Mouse (Mus musculus): Measurements from ENCODE around the gene Sox30. TPM values are rescaled to one million over a fixed set of nuclear protein-coding genes. Genes with fewer than 3 reads are reported as not detected.
"Not testable (repeated sequence)": the region's sequence is repeated elsewhere in the genome, so short reads cannot be mapped to it uniquely, and the experiment has no call there.

Gene Sox30
- total RNA-seq, 2 experiments from 2014 or later, result 0.06 TPM; not detected in 1

DNA sequence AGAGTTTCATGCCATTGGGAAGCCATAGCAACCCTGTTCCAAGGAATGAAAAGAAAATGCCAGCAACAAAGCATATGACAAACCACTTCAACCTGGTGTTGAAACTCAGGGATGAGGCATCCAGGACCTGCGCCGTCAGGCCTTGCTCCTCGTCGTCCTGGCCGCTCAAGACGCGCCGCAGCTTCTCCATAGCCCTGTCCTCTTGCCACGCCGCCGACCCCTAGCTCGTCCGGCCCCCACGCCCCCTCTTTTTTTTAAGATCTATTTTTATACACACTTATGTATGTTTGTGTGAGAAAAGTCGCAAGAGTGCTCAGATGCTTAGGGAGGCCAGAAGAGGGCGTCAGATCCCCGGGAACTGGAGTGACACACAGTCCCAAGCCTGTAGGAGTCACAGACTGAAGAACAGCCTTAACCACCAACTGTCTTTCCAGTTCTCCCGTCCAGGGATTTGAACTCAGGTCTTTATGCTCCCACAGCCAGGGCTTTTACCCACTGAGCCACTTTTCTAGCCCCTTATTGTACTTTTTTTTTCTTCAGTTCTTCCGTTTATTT lies 72.1 kb downstream of the Sox30 start, which contains the start of gene Gm12166:
Gm12166 (minus strand) TSS at position 217 of the 555 bp plus-strand sequence.
- intact Hi-C loops (cut with DNase I; ENCODE audit: low total_unique reads), result not testable (repeated sequence)
- DNase-seq, result peak; percentile 72

- intact Hi-C loops (cut with DNase I; ENCODE audit: low total_unique reads); DNase-seq: not testable (repeated sequence)
Observed at GRCm38 (mm10) chr11:46053457-46053856, 73.3 kb downstream of the Sox30 start.

- no peak for DNase-seq
- intact Hi-C loops (cut with DNase I; ENCODE audit: low total_unique reads), result no loop called here
Observed at GRCm38 (mm10) chr11:46054311-46054710, 74.2 kb downstream of the Sox30 start.

DNA sequence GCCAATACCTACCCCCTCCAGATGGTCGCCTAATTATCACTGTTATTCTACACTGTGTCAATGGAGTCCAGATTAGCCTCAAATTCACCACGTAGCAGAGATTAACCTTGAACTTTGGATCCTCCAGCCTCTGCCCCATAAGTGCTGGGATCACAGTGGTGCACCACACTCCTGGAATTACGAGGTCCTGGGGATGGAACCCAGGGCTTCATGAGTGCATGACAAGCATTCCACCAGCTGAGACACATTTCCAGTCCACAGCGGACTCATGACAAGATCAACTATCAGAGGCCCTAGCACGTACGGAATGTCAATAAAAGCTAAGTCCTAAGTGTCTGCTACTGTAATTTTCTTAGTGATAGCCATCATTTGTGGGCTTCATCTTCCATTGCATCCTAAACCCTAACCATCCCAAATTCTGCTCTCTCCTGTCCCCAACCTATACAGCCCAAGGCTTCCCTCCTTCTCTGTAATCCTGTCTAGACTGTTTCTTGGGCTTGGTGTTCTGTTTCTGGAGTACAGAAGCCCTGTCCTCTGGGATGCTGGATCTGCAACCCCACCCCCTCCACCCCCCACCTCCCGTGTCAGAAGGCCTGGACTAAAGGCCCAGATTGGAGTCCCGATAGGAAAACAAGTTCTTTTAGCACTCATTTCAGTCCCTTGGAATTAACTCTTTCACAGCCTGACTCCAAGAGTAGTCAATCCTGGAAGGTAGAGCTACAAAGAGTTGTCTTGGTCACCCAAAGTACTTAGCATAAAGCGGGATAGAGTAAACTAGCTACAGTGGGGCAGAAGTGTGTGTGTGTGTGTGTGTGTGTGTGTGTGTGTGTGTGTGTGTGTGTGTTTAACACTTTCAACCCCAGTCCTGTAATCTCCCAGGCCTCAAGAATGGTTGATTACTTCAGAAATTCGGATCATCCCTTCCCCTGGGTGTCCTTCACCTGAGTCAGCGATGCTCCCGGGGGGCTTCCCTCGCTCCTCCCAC lies 75.1 kb downstream of the Sox30 start:
- intact Hi-C loops (cut with DNase I; ENCODE audit: low total_unique reads), result loop anchor here (5.0 kb wide), 1 partner anchor 72 kb away; no protein-coding TSS in a partner anchor
- DNase-seq, result no peak

DNA sequence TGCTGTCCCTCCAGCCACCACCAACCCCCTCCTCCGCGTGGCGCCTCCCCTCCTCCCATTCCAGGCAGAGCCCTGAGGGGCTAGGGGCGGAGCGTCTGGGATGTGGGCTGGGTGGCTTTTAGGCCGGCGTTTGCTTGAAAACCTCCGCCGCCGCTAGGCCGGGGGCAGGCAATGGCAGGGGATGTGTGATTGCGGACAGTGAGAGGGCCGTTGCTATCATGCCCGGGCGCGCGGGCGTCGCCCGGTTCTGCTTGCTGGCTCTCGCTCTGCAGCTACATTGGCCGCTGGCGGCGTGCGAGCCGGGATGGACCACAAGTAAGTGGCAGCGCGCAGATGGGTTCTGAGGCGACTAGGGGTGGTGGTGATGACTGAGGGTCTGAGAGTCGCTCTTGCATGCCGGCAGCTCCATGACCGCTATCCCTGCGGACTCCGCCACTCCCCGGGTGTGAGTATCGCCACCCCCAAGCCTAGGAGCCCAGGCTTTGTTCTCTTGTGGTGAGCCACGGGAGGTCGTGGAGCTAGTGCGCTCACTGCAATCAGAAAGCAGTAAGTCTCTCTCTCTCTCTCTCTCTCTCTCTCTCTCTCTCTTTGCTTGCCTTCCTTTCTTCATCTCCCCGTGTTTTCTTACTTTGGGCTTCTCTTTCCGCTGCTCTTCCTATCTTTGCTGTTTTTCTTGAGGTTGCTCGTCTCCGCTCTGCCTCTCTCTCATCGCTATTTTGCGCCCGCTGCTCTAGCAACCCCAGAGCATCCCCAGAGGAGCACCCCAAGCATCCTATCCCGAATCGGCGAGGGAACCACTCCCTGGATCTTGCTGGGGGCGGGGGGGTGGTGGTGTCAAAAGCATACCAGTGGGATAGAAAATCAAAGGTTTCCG lies 76.0 kb downstream of the Sox30 start, which contains the start of gene Adam19:
Adam19 (plus strand) TSS at position 97 of the 874 bp plus-strand sequence.
- intact Hi-C loops (cut with DNase I; ENCODE audit: low total_unique reads), result loop anchor here (5.0 kb wide), 1 partner anchor 71 kb away; no protein-coding TSS in a partner anchor
- peak; percentile 84 for DNase-seq

- intact Hi-C loops (cut with DNase I; ENCODE audit: low total_unique reads), result loop anchor here (5.0 kb wide), 1 partner anchor 70 kb away; no protein-coding TSS in a partner anchor
- peak; percentile 66 for DNase-seq
Observed at GRCm38 (mm10) chr11:46056770-46057411, 76.8 kb downstream of the Sox30 start.

DNA sequence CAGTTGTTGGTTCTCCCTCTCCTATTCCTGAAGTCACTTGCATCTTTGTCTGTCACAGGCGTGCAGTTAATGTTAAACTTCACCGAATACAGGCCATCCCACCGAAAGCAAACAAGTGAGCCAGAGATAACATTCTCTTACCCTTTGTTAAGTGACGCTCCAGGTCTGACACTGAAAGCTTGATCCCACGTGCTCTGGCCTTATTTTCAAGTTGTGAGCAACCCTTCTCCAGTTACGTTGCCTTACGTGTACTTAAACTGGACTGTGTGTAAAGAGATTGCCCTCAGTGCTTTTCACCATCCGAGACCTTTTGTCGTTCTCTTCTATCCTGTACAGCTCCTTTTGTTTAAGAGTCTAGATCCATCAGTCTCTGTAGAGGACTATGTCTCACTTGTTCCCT lies 77.9 kb downstream of the Sox30 start:
- no peak for DNase-seq
- intact Hi-C loops (cut with DNase I; ENCODE audit: low total_unique reads), result loop anchor here (5.0 kb wide), 1 partner anchor 69 kb away; no protein-coding TSS in a partner anchor

GRCm38 (mm10) chr11:46058916-46059315 lies 78.8 kb downstream of the Sox30 start:
- intact Hi-C loops (cut with DNase I; ENCODE audit: low total_unique reads), result loop anchor here (5.0 kb wide), 1 partner anchor 68 kb away; no protein-coding TSS in a partner anchor
- DNase-seq, result no peak

GRCm38 (mm10) chr11:46059887-46060650 lies 80.0 kb downstream of the Sox30 start:
- no peak for DNase-seq
- intact Hi-C loops (cut with DNase I; ENCODE audit: low total_unique reads), result loop anchor here (5.0 kb wide), 1 partner anchor 67 kb away; no protein-coding TSS in a partner anchor

GRCm38 (mm10) chr11:46060651-46061020 lies 80.5 kb downstream of the Sox30 start:
- intact Hi-C loops (cut with DNase I; ENCODE audit: low total_unique reads), result no loop called here
- no peak for DNase-seq

DNA sequence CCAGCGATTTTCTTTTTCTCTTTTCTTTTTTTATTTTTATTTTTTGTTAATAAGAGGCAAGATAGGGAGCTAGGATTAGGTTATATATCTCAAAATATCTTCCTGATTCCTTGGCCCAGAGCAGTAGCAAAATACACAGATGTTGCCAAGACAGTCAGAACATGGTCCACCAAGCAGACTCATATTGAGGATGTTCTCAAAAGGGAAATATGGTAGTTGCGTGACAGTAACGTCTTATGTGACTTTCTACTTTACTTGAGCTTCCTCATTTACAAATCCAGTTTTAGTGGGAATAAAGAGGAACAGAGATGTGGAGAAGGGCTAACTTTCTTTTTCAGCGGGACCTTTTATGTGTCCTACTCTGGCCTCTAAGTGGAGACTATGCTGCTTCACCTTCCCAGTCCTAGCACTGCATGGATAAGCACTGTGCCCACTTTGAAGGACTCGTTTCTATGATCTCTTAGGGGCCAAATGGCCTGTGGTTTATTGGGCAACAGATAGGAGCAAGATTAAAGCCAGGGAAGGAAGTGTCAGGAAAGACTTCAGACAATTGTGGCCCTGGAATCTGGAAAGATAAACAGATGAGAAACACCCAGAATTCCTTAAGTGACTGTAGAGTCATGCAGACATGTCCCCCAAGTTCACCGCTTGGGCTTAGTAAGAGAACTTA lies 81.8 kb downstream of the Sox30 start:
- no peak for DNase-seq
- intact Hi-C loops (cut with DNase I; ENCODE audit: low total_unique reads), result no loop called here

DNA sequence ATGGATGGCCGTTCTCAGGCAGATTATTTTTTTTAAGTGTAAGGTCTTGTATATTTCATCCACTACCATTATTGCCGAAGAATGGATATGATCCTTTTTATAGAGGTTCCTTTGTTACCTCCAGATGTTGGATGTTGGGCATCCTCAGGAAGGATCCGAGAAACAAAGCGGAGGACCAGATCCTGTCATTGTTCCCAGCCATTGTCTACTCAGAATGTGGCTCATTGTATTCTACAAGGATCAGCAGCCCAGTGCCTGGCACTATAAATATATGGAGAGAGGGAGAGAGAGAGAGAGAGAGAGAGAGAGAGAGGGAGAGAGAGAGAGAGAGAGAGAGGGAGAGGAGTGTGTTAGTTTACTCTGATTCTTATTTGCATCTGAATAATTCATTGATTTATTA lies 82.5 kb downstream of the Sox30 start:
- no peak for DNase-seq
- intact Hi-C loops (cut with DNase I; ENCODE audit: low total_unique reads), result no loop called here

GRCm38 (mm10) chr11:46062993-46063731 lies 83.1 kb downstream of the Sox30 start:
- DNase-seq, result no peak
- intact Hi-C loops (cut with DNase I; ENCODE audit: low total_unique reads), result no loop called here

GRCm38 (mm10) chr11:46064767-46065166 lies 84.7 kb downstream of the Sox30 start:
- intact Hi-C loops (cut with DNase I; ENCODE audit: low total_unique reads), result no loop called here
- DNase-seq, result peak; percentile 43

DNA sequence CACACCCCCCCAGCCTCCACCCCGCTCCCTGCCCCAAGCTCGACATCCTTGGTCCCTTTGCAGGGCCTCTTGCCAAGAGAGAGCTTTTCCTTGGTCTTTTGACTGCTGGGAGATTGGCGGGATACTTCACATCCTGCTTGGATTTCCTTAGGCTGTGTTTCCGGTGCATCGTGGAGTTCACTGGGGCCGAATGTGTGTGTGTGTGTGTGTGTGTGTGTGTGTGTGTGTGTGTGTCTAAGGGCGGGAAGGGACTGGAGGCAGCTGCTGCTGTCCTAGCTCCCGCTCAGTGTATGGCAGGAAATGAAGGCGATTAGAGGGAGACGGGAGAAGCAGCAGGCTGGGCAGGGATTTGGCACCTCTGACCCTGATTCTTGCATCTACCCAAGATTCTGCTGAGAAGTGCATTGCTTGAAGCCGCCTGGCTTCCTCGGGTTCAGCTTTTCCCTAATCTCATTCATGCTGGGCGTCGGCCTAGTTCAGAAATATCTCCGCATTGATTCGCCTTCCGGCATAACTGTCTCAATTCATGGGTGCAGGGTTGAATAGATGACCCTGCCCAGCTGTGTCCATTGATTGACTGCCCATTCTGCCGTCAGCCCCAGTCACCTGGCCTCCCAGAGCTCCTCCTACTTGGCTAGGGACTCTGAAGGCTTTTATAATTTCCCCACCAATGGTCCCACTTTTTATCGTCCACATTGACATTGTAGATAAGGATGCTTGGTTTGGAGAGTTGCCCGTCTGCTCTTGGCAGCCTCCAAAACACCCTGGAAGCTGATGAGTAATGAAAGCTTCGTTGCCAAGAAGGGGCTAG lies 85.3 kb downstream of the Sox30 start:
- intact Hi-C loops (cut with DNase I; ENCODE audit: low total_unique reads), result no loop called here

More for the DNA sequence above, 85.3 kb downstream of the Sox30 start:
- peak; percentile 56 for DNase-seq

All from gastrocnemius, postnatal 14 days (tissue).